Mouse (Mus musculus): ENCODE results near the gene Pkig.
A peak's percentile ranks its signal among the peaks of the same experiment; 100 is the strongest.
"Not testable (repeated sequence)": the region's sequence is repeated elsewhere in the genome, so short reads cannot be mapped to it uniquely, and the experiment has no call there.

The Pkig gene

GRCm38 (mm10) chr2:163685287-163685686, 27.1 kb downstream of the Pkig start:
- no peak for DNase-seq (ENCODE audit: low spot score)

- peak; percentile 40 for DNase-seq (ENCODE audit: low spot score)
These were observed 27.6 kb downstream of the Pkig start for GRCm38 (mm10) chr2:163685761-163686200.

GRCm38 (mm10) chr2:163686233-163686632, 28.0 kb downstream of the Pkig start:
- no peak for DNase-seq (ENCODE audit: low spot score)

GRCm38 (mm10) chr2:163686886-163687285, 28.7 kb downstream of the Pkig start:
- no peak for DNase-seq (ENCODE audit: low spot score)

- DNase-seq (ENCODE audit: low spot score) = not testable (repeated sequence)
These were observed 30.2 kb downstream of the Pkig start for GRCm38 (mm10) chr2:163688377-163688776.

GRCm38 (mm10) chr2:163689771-163690170, 31.6 kb downstream of the Pkig start:
- no peak for DNase-seq (ENCODE audit: low spot score)

GRCm38 (mm10) chr2:163690409-163691304, 32.5 kb downstream of the Pkig start:
- no peak for DNase-seq (ENCODE audit: low spot score)

GRCm38 (mm10) chr2:163691846-163692605, 33.8 kb downstream of the Pkig start:
- DNase-seq (ENCODE audit: low spot score) = no peak

GRCm38 (mm10) chr2:163692873-163693612, 34.9 kb downstream of the Pkig start:
- no peak for DNase-seq (ENCODE audit: low spot score)

- no peak for DNase-seq (ENCODE audit: low spot score)
These were observed 35.6 kb downstream of the Pkig start for GRCm38 (mm10) chr2:163693716-163694314.

GRCm38 (mm10) chr2:163696763-163697162, 38.6 kb downstream of the Pkig start:
- DNase-seq (ENCODE audit: low spot score) = no peak

GRCm38 (mm10) chr2:163697764-163698480, 39.7 kb downstream of the Pkig start:
- no peak for DNase-seq (ENCODE audit: low spot score)

- no peak for DNase-seq (ENCODE audit: low spot score)
These were observed 41.0 kb downstream of the Pkig start for GRCm38 (mm10) chr2:163699078-163699780.

GRCm38 (mm10) chr2:163702431-163702830, 44.2 kb downstream of the Pkig start:
- no peak for DNase-seq (ENCODE audit: low spot score)

GRCm38 (mm10) chr2:163702921-163703320, 44.7 kb downstream of the Pkig start:
- DNase-seq (ENCODE audit: low spot score) = no peak

GRCm38 (mm10) chr2:163703599-163704260, 45.5 kb downstream of the Pkig start:
- no peak for DNase-seq (ENCODE audit: low spot score)

- no peak for DNase-seq (ENCODE audit: low spot score)
These were observed 50.1 kb downstream of the Pkig start for GRCm38 (mm10) chr2:163708321-163708720.

- no peak for DNase-seq (ENCODE audit: low spot score)
These were observed 50.6 kb downstream of the Pkig start for GRCm38 (mm10) chr2:163708763-163709250.

GRCm38 (mm10) chr2:163710000-163710399, 51.8 kb downstream of the Pkig start:
- no peak for DNase-seq (ENCODE audit: low spot score)
